Mouse (Mus musculus): ENCODE data around the gene Rnf180.
A peak's percentile ranks its signal among the peaks of the same experiment; 100 is the strongest.
"Not testable (repeated sequence)": the region's sequence is repeated elsewhere in the genome, so short reads cannot be mapped to it uniquely, and the experiment has no call there.

Gene Rnf180

DNA sequence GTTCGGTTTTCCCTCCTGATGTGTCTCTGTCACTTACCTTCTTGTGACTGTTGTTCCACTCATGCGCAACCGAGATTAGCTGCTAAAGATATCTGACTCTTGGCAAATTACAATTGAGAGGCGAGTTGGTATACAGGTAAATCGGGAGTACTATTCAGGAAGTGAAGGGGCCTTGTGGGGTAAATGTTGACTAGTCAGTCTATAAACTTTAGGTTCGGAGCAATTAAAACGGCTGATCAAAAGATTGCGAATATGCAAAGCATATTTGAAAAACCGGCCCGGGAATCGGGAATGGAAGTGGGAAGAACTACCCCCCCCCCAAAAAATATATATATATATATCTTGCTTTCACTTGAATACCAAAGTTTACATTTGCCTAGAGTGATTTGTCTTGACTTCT is at the start of gene Rnf180:
Gene Rnf180, minus strand, starts transcription at position 101 of the 400 bp plus-strand sequence.
- DNase-seq: no peak

DNA sequence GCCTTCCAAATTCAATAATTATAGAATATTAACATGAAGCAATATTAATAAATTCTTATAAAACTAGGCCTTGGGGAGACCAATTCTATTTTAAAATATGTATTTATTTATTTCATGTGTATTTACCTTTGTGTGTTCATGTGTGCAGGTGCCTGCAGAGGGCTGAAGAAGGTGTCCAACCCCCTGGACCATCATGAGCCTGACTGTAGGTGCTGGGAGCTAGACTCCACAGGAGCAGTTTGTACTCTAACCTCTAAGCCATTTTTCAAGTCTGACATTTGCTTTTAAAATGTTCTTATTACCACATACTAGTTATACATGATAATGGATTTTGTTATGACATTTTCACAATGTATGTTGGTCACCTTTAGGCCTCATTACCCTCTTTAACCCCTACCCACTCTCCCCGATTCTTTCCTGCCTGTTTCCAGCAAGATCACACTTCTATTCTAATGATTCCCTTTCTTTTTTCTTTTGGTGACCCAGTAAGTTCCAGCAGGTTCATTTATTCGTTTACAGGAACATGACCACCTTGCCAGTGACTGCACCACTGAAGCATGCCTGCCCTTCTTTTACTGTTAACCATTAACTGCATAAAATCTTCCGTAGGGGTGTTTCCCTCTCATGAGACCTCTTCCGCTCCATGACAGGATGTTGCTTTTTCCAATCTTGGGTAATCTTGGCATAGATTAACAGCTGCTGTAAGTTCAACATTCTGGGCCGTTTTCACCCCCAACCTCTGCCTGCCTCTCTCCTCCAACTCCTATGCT is 36.8 kb upstream of the Rnf180 start:
- no peak for DNase-seq

DNA sequence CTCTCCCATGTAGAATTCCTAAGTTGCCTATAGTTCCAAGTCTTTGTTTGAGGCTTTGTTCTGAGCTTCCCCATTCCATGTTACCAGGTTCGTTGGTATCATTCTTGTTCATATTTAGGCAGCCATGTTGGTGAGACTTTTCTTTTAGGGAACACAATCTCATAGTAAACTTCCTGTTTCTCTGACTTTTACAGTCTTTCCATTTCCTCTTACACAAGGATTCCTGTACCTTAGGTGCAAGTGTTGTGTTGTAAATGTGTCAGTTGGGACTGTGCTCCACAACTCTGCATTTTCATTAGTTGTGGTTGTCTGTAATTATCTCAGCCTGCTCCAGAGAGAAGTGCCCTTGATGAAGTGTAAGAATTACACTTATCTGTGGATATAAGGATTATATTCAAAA is 32.3 kb upstream of the Rnf180 start:
- DNase-seq: no peak

DNA sequence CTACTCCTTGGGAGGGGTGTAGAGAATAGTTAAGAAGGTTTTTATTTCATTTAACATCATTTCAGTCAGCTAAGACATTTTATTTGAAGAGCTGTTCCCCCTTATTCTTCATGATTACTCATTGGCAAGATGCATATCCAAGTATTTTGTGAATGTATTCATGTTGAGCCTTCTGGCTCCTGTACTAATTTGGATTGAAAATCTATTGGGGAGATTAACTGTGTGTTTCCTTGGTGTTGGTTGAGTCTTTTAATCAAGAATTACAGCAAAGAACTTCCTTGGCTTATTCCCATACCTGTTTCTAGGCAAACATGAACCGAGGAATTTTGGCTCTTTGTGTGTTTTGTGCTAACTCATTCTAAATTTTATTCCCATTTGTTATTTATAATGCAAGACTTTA is 22.3 kb upstream of the Rnf180 start:
- DNase-seq: no peak

DNA sequence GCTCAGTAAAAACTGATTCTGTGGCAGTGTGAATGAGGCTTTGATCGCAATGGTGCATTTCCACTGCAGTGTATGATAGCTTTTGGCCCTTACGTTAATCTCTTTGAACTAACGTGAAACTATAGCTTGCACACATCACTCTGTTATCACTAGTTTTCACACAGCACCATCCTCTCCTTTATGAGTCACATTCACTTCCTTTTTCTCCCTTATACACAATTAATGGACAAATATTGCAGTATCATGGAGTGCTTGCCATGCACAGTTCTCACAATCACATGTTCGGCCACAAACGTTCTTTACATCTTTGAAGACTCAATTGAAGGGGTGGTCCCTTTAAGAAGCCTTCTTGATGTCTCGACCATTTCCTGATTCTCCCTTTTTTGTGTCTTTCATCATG is 21.4 kb upstream of the Rnf180 start:
- DNase-seq: no peak

DNA sequence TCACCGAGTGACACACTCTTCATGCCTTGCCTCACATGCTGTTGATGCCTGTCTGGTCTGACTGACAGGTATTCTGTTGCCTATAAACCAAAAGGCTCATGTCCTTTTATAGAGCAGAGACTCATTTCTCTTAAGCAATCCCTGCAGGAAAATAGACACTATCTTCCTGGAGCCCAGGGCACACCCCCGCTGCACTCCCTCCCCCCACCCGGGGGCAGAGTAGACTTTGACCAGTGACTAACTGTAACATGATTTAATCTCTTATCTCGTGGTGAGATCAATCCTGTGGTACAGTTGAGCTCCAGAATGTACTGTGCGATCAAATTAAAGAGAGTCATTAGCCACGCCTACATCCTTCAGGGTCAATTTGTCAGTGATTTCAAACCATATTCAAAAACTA is 18.1 kb upstream of the Rnf180 start:
- DNase-seq: no peak

DNA sequence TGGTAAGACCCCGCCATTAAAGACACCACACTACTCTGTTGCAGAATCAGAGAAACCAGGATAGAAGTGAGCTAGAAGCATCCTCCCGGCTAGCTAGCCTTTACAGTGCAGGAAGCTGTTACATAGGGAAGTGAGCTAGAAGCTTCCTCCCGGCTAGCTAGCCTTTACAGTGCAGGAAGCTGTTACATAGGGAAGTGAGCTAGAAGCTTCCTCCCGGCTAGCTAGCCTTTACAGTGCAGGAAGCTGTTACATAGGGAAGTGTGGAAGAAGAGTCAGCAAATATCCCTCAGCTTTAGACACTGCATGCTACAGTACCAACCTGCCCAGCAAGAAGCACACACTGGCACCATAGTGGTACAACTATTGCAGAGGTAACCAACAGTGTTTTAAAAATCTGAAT is 15.9 kb upstream of the Rnf180 start:
- DNase-seq: not testable (repeated sequence)

DNA sequence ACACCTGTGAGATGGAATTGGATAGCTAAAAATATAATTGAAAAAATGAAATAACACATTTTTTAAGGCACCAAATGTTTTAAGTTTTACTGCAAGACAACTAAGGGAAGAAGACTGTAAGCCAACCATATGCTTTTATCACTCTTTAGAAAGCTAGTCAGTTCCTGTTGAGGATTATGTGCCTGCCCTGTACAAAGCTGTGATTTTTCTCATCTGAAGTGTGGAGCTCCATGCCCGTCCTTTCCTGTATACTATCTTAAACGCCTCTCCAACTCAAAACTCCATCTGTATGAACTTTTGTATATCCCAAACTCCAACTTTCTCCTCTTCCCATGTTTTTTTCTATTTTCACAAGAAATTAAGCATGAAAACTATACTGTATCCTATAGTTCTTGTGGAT is 10.9 kb upstream of the Rnf180 start:
- no peak for DNase-seq

DNA sequence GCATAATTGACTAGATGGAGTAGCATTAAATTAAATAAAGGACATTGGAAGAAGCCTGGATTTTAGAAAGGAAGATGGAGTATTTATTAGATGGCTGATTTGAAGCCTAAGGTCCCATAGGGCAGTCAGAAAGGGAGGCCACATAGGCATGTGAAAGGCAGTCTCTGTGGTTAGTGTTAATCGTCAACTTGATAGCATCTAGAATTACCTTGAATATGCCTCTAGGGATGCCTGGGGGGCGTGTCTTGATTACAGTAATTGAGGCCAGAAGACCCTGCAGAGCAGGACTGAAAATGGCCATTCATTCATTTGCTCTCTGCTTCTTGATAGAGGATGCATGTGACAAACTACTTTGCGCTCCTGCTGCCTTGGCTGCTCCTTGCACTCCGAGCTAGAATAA is 9.4 kb upstream of the Rnf180 start:
- DNase-seq: no peak

DNA sequence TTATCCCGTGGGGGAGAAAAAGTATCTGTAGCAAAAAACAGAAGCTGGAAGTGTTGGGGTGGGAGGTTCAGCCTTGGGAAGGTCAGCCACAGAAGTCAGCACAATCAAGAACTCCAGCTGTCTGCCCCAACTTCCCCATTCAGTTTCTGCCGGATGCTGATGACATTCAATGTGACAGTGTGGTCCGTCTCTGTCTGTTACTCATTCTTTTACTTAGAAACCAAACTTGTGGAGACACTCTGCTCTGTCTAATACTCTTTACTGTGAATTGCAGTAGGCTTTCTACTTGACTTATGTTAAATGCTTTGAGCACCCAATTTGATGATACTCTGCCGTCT is 5.4 kb upstream of the Rnf180 start:
- DNase-seq: no peak

DNA sequence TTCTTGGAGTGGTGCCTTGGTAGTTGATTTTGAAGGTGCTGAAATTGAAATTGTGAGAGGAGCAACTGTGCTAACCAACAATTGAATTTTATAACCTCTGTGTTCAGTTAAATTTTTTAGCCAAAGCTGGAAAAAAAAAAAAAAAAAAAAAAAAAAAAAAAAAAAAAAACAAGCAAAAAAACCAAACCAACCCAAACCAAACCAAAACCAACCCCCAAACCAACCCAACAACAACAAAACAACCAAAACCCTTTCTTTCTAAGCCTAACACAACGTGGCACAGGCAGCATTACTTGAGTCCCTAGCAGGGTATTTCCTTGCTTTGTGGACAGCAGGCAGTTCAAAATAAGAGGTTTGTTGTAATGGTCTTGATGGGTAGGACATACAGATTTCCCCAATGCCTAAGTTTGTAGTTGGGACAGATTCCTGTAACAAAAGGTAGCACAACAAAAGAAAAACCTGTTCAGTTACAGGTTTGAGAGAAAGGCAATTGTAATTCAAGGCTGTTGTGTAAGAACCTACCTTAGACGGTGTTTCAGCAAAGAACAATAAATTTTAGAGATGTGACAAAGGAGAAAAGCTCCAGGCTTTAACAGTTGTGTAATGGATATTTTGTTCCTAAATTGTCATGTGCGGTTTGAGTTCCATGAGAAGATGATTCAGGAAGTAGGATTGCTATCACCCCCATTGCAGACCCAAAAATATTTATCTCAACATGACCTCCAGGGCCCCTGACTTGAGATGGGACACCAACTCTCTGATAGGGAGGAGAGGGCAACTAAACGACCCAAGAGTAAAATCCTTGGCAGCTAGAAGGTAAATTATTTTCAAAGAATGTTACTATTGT is 4.8 kb upstream of the Rnf180 start:
- DNase-seq: no peak

DNA sequence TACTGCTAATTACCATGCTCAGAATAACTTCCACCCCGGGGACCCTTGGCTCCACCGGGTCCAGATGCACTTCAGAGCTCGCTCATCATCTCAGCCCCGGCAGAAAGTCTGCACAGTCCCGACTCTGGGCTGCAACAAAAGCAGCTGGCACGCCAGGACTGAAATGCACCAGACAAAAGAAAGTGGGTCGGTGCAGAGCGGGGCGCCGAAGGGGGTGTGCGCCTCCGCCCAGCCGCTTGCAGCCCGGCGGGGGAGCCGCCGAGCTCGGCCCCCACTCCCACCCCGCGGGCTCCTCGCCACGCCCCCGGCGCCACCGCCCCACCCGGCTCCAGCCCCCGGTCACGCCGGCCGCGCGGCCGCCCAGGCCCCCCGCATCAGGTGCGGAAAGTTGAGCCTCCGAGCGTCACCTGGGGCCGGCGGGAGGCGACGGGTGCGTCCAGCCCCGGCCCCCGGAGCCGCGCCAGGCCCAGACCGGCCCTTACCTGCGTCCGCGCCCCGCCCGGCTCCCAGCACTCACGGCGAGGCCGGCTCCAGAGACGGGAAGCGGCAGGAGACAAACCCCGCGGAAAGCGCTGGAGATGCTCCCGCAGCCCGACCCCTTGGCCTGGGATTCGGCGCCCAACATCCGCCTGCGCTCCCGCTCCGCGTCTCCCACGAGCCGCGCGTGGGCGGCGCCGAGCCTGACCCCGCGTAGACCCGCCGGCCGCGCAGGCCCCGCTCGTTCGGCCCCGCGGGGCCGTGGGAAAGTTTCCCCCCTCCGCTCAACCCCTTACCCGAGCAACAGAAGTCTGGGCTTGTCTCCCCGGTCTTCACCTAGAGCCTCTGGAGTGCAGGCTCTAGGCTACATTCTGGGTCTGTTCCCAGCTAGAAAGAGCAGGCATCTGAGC is 591 bp downstream of the Rnf180 start:
- DNase-seq: peak; percentile 65

DNA sequence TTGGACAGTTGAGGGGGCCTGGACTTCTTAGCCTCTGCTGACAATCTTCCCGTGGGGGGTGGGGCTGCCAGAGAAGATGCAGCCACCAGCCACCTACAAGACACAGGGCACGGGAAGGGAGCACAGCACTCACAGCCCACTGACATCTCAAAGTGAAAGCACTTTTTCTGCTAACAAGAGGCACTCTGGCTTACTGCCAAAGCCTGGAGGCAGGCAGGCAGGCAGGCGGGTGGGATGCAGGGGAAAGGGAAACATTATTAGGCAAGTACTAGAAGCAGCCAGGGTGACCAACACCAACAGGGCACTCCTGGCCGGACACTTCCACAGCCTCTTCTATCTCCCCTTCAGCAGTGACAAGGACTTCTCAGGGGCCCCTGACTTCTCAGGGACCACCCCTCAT is 2.8 kb downstream of the Rnf180 start:
- DNase-seq: peak; percentile 68

DNA sequence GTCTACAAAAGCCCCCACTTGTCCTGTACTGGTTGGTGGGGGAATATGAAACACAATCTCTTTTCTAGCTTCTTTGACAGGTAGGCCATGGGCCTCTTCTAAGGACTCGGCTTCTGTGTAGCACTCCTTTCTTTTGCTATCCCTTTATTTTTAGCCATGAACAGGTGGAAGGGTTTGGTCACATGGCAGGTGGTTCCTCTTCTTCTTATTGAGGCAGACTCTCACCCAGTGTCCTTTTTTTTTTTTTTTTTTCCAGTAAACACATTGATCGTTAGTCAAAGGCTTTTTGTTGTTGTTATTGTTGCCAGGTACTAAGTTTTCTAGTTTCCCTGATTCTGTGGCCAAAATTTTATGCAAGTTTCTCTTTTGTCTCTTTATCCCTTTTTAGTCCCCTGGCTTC is 4.0 kb downstream of the Rnf180 start:
- DNase-seq: no peak

DNA sequence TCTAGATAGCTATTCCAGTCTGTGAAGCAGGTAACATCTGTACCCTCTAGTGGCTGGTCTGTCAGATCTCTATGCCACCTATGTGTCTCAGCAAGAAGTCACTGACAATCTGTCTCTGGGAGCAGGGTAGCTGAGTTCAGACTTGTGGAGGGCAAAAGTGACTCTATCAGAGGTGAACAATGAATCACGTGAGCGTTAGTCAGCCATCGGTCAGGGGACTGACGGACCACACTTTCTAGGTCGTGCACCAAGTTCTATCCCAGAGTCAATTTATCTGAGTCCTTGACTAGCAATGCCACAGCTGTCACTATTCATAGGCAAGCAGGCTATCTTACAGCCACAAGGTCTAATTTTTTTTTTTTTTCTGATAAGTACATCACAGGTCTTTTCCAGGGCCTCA is 4.6 kb downstream of the Rnf180 start:
- DNase-seq: no peak

DNA sequence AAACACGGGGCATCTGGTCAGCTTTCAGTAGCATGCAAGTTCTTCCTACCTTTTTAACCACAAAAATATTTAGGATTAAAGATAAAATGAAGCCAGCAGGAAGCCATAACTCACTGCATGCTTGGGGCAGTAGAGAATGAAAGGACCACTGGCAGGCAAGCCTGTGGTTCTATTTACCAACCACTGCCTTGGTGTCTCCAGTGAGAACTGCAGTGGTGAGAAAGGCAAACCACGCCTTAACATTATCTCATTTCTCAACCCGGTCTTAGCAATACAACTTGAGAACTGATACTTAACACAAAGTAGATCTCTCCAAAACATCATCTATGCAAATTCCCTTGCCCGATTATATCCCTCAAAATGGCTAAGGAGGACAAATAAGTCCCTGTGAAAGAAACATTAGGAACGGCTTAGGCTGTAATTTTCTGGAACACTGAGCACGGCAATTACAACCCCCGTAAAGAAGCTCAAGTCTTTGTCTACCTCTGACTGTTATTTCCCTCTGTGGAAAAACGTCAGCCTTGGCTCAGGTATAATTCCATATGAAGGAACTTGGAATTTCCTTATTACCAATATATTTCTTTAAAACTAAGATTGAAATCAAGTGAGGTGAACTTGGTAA is 15.1 kb downstream of the Rnf180 start:
- DNase-seq: no peak

DNA sequence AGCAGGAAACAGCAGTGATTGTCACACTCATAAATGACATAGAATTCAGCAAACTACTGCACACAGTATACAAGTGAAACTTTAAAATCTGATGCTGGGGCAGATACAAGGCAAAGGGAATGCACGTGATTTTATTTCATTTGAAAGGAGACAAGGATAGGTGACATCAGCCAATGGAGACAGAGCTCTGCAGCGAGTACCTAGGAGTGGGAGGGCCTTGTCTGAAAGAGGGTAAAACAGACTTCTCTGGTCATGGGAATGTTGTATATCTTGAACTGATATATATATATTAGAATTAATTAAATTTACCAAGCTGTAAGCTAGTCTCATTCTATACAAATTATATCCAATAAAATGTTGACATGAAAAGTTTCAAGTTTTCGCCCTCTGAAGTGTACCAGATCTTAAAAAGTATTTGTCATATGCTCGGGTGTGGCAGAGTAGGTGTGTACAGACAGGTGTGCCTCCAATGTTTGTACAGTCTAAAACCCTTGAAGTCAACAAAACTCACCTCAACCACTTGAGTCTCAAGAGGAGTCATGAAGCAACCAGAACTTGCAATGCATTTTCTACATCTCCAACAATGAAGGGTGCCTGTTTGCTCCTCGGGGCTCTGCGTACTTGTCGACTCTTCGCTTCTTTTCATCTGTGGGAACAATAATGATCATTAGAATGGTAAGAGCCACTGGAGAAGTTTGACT is 24.1 kb downstream of the Rnf180 start:
- no peak for DNase-seq

DNA sequence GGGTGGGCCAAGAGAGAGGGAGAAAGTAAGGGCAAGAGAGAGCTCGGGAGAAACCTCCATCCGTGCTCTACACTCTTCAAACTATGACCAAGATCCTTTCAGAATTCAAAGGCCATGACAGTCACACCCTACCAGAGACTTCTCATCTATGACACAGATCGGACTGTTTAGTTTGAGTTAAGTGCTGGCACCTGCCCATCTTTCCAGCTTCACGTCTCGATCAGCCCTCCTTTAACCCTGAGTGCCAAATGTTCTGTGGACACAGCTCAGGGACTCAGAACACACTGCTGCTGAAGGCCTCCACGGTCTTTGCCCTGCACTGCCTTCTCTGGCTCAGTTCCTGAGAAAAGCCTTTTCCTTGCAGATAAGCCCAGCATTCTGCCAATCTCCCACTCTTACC is 27.2 kb downstream of the Rnf180 start:
- peak; percentile 4 for DNase-seq

DNA sequence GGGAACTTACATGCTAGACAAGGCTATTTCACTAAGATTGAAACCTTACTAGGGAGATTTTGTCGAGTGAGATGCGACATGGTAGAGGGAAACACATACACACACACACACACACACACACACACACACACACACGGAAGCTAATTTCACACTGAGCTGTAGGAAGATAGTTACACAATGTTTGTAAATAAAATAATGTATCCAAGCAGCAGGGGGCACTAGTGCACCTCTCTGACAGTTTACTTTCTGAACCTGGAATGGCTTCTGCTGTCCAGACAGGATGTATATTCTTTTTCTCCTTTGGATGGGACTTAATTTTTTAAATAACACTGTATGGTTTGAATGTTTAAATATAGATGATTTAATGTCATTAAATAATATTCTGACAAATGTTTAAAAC is 27.9 kb downstream of the Rnf180 start:
- peak; percentile 58 for DNase-seq

DNA sequence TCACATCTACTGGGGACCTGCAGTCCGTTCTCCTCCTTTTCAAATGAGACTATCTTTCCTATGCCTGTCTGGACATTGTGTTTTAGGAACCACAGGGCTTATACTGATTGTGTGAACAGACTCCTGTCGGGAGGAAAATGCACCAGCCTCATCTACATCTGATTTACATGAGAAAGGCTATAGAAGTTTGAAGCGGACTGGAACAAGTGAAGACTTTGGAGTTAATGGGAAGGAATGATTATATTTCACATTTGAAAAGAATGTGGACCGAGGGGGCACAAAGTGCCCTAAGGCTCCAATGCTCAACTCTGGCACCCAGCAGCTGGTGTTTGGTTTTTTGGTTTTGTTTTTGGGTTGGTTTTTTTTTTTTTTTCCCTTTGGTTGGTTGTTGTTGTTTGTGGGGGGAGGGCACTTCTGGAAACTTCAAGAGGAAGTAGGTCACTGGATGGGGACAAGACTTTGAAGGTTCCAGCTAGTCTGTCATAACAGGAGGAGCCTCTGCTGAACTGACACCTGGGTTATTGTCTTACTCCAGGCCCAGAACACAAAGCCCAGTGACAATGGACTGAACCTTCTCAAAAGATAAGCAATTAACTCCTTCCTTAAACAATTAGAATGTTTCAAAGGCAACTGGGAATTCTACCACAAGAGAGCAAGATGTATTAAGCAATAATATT is 37.7 kb downstream of the Rnf180 start:
- DNase-seq: no peak

DNA sequence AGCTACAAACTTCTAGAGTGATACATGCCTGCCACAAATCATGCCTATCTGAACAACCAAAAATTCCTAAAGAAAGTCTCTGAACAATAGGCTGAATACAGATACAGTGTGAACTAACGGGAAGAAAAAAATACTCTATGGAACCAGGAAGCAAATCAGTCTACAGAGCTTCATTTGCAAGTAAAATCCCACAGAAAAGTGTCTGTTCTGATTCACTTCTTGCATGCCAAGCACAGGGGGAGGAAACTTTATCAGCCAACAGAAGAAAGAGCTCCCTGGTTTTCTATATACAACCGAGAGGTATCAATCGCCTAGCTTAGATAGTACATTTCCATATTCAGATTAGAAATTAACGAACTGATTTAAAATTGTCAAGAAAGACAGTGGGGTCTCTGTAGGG is 43.8 kb downstream of the Rnf180 start:
- no peak for DNase-seq

DNA sequence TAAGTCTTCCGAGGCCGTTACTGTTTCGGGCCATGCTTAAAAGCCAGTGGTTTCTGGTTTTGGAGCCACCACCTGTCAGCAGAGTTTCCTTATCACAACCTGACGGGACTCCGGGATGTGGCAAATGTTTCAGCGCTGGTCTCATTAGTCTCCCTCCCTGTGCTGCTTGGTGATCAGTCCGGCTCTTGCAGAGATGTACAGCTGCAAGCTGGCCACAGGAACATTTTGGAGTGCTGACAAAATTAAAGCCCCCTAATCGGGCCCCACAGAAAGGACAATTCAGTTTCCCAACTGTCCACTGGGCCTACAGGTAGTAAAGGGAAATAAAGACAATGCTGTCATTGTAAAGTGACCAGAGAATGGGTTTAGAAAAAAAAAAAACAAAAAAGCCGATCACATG is 44.4 kb downstream of the Rnf180 start:
- DNase-seq: no peak

All from right cerebral cortex, postnatal 4 days (tissue).